In the genomic region with DNA sequence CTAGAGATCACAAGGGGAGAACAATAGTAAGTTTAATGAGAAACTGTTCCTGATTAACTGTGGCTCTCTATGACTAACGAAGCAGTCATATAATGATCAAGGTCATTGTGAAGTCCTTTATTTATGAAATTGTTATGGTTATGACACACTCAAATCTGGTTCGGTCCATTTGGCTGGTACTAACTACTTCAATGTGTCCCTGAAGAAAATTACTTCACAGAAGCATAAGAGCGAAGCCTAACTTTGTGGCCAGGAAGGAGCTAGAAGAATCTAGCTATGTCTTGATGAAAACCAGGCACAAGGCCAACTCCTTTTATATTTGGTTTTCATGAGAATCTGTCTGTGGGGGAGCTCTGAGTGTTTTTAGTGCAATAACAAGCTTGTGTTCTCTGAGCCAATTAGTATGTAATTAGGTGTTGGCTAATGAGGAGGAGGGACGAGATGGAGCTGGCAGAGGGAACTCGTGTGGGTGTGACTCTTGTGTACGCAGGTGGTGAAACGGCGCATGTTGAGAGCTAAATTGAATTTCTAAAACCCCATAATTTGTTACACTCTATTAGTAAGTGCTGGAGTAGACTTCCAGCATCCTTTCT, we compare ENCODE assay signal across 10 mouse cellular contexts.
DNase-seq lines count a peak whose midpoint lies in the region; ATAC-seq lines count a peak whose summit lies in the region.
"Had no signal": no experiment of that assay in that cellular context is flagged by ENCODE, and none has a peak within 500 bp of the region (broad histone marks: within the 10 kb centered on the region; RNA-seq: fewer than 3 reads in every experiment).

No protein-coding gene starts in this region.

- no peak for DNase-seq in midbrain, embryonic 11.5 days (ENCODE audit: low spot score, missing footprints)
- DNase-seq in frontal cortex, adult 2 months (ENCODE audit: extremely low spot score in 1 of 2, low spot score in 1 of 2): peak; percentile 33 to 77
- peak; percentile 42 for DNase-seq in left cerebral cortex, adult 11 months (ENCODE audit: low spot score)
- peak; percentile 9 for DNase-seq in right cerebral cortex, postnatal 4 days
- DNase-seq in thymus, postnatal 25 days: no peak
- DNase-seq in urinary bladder, postnatal 25 days (ENCODE audit: low spot score): no peak
- DNase-seq: cerebellum, postnatal 14 days had no signal

- ATAC-seq in midbrain, embryonic 13.5 days: 0 out of 2 replicates have a peak, but pooled peaks have one; percentile 27
- no peak for ATAC-seq in midbrain, embryonic 11.5 days (ENCODE audit: low FRiP score)
- ATAC-seq: activated CD4-positive, CD25-positive, alpha-beta regulatory T cell, adult 4 months had no signal

- H3K27me3 ChIP-seq in midbrain, embryonic 13.5 days: no peaks in the 10 kb centered on the region
- no peaks in the 10 kb centered on the region for H3K27me3 ChIP-seq in midbrain, embryonic 11.5 days (ENCODE audit: control insufficient read depth, insufficient read depth, low read length)

- no peaks in the 10 kb centered on the region for H3K36me3 ChIP-seq in midbrain, embryonic 13.5 days
- no peaks in the 10 kb centered on the region for H3K36me3 ChIP-seq in midbrain, embryonic 11.5 days (ENCODE audit: control insufficient read depth, insufficient read depth, low read length)

- 84% methylated on average over 8 of the region's 8 CpGs for WGBS in midbrain, embryonic 13.5 days
- WGBS in midbrain, embryonic 11.5 days: 90% methylated on average over 8 of the region's 8 CpGs

- H3K27ac ChIP-seq in midbrain, embryonic 13.5 days: no peak overlapping the region
- H3K27ac ChIP-seq in midbrain, embryonic 11.5 days (ENCODE audit: low read depth, low read length): no peak overlapping the region
- H3K27ac ChIP-seq: liver, embryonic 14.5 days had no signal

- no peaks in the 10 kb centered on the region for H3K9me3 ChIP-seq in midbrain, embryonic 13.5 days
- H3K9me3 ChIP-seq in midbrain, embryonic 11.5 days (ENCODE audit: control insufficient read depth, low read length): no peaks in the 10 kb centered on the region

- no peak overlapping the region for H3K4me3 ChIP-seq in midbrain, embryonic 13.5 days (replicated peaks)
- H3K4me3 ChIP-seq in midbrain, embryonic 11.5 days (ENCODE audit: low read depth, low read length): no peak overlapping the region

- H3K9ac ChIP-seq in midbrain, embryonic 13.5 days (replicated peaks): no peak overlapping the region
- no peak overlapping the region for H3K9ac ChIP-seq in midbrain, embryonic 11.5 days (ENCODE audit: low read length)
- H3K9ac ChIP-seq: liver, embryonic 14.5 days had no signal

- no peak overlapping the region for H3K4me2 ChIP-seq in midbrain, embryonic 13.5 days (replicated peaks)
- H3K4me2 ChIP-seq in midbrain, embryonic 11.5 days: no peak overlapping the region

- no peaks in the 10 kb centered on the region for H3K4me1 ChIP-seq in midbrain, embryonic 13.5 days (replicated peaks)
- no peaks in the 10 kb centered on the region for H3K4me1 ChIP-seq in midbrain, embryonic 11.5 days (ENCODE audit: control insufficient read depth, insufficient read depth, low read length)

Comparison
In these comparisons a context has a peak if more than half of its experiments do, and no peak if none do; other contexts are left out.
1. DNase-seq: peak in frontal cortex, adult 2 months (2 of 2), left cerebral cortex, adult 11 months (single experiment) and right cerebral cortex, postnatal 4 days (single experiment); none in midbrain, embryonic 11.5 days (single experiment), thymus, postnatal 25 days (single experiment) and urinary bladder, postnatal 25 days (single experiment).